Mouse (Mus musculus) testis, adult 2 months (tissue): ENCODE measurements around the gene 3110082I17Rik. TPM values are rescaled to one million over a fixed set of nuclear protein-coding genes. Genes with fewer than 3 reads are reported as not detected.

Source experiments
- H3K27ac ChIP-seq: fragments of 200-500 bp; 2 replicates; pipeline ENCODE4 v1.5.1; 2012; ENCODE audit warnings: low read depth, low read length; ENCODE audit not compliant: control insufficient read depth, insufficient read depth
- H3K27me3 ChIP-seq: fragments of 200-500 bp; 2 replicates; pipeline ENCODE4 v1.6.1; 2012; ENCODE audit warnings: mild to moderate bottlenecking, low read length, moderate library complexity; ENCODE audit not compliant: control insufficient read depth, insufficient read depth
- H3K36me3 ChIP-seq: fragments of 200-500 bp; 2 replicates; pipeline ENCODE4 v1.6.1; 2012; ENCODE audit warnings: mild to moderate bottlenecking, low read length; ENCODE audit not compliant: control insufficient read depth, insufficient read depth
- H3K4me1 ChIP-seq: fragments of 200-500 bp; 2 replicates; pipeline ENCODE4 v1.6.1; 2012; ENCODE audit warnings: low read length; ENCODE audit not compliant: control insufficient read depth, insufficient read depth
- H3K4me3 ChIP-seq: fragments of 200-500 bp; 2 replicates; pipeline ENCODE4 v1.5.1; 2012; ENCODE audit warnings: low read depth, mild to moderate bottlenecking, low read length, moderate library complexity, mixed read lengths; ENCODE audit not compliant: control insufficient read depth
- CTCF ChIP-seq: fragments of 200-500 bp; IDR thresholded peaks from 2 replicates; pipeline ENCODE4 v1.5.1; 2012; ENCODE audit warnings: low read depth, mild to moderate bottlenecking, inconsistent platforms, low read length, moderate library complexity; ENCODE audit not compliant: control insufficient read depth, insufficient read depth, insufficient replicate concordance
- POLR2A ChIP-seq: fragments of 200-500 bp; IDR thresholded peaks from 2 replicates; pipeline ENCODE4 v1.6.1; 2012; ENCODE audit warnings: low read depth, mild to moderate bottlenecking, inconsistent platforms, low read length, moderate library complexity; ENCODE audit not compliant: control insufficient read depth
- polyA plus RNA-seq: library from polyadenylated mRNA; depleted of rRNA; stranded (reverse); fragments of >200 nt; gene quantifications from 2 replicates; pipeline ENCODE4 v1.2.3, GENCODE M21; 2012

Gene 3110082I17Rik
- polyA plus RNA-seq, 1 experiment = 14.9 TPM

DNA sequence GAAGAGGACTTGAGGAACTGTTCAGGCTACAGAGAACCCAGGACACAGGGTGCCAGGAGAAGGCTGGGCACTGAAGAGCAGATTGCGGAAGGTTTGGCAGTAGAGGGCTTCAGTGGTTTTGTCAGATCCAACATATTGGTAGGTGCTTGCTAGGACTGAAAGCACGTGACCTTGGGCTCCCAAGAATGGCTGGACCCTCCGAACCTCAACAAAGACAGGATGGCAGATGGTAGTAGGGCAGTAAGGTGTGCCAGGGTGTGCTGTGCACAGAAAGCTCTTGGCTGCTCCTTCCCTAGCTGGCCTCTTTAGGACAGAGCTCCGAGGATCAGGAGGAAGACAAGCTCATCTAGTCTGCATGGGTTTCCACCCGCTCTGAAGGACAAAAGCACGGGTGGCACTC is 49.2 kb downstream of the 3110082I17Rik start:
- Histone ChIP-seq H3K36me3 (no peaks in the 10 kb centered on the region), H3K4me1 (peaks cover 2% of the 10 kb centered on the region; the same call in 1 of the 2 replicates), H3K27me3 (no peaks in the 10 kb centered on the region), H3K4me3 (no peak overlapping the region), H3K27ac (no peak overlapping the region)
- TF ChIP-seq POLR2A (no peak), CTCF (no peak)

DNA sequence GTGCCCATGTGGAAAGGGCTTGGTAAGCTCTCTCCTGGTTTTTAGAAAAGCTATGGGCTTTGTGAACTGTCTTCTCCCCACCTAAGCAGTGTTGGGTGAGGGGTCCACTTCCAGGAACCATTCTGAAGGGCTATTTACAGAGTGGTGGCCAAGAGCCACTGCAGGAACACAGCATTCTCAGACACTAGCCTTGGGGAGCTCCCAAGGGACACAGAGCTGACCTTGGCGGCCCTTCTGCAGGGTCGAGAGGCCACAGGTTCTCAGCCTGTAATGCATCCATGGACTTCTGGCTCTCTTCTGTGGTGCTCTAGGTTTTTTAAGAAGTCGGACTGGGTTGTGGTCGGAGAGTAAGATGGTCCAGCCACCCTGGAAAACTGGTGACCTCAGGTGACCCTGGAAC is 50.3 kb downstream of the 3110082I17Rik start:
- H3K36me3 ChIP-seq = no peaks in the 10 kb centered on the region
- H3K27ac ChIP-seq = no peak overlapping the region
- no peaks in the 10 kb centered on the region for H3K27me3 ChIP-seq
- H3K4me3 ChIP-seq = no peak overlapping the region
- no peak for TF ChIP-seq CTCF
- no peak for TF ChIP-seq POLR2A
- H3K4me1 ChIP-seq = peaks cover 2% of the 10 kb centered on the region; the same call in 1 of the 2 replicates

DNA sequence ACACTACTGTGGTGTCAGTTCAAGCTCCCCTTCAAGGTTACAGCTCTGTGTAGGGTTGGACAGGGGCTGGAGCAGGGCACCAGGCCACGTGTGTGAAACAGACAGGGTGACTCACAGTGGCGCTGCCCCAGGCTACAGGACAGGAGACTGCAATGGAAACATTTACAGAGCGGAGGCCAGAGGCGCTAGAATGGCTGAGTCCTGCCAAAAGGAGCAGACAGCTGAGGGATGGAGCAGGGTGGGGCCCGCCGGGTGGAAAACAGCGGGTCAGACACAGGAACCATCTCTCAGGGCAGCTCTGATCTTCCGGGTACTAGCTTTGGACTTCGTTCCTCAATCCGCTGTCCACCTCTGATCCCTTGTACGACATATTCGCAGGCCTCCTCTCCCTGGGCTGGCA is 50.9 kb downstream of the 3110082I17Rik start:
- Histone ChIP-seq H3K27ac (peak overlapping the region; percentile 46), H3K36me3 (no peaks in the 10 kb centered on the region), H3K4me3 (no peak overlapping the region), H3K27me3 (no peaks in the 10 kb centered on the region), H3K4me1 (peaks cover 2% of the 10 kb centered on the region; the same call in 1 of the 2 replicates)
- TF ChIP-seq POLR2A (no peak), CTCF (no peak)

DNA sequence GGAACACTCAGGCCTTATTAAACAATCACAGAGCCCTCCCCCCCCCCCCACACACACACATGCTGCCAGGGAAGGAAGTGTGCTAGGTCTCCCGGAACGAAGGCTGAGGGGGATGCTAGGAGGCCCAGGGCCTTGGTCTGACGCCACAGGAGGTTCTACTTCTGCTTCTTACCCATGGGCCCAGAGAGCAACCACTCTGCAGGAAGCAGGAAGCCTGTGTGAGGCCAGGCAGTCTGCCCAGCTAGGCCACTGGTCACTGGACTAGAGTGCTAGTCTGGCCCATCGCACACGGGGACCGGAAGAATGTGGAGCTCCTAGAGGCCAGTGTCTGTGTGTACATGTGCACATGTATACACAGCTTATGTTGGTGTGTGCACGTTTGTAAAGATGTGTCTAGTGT is 51.8 kb downstream of the 3110082I17Rik start:
- Histone ChIP-seq H3K27me3 (no peaks in the 10 kb centered on the region), H3K27ac (0 out of 2 replicates have a peak overlapping the region, but pooled peaks have one; percentile 19), H3K4me3 (no peak overlapping the region), H3K4me1 (peaks cover 2% of the 10 kb centered on the region; the same call in 1 of the 2 replicates), H3K36me3 (no peaks in the 10 kb centered on the region)
- TF ChIP-seq CTCF = no peak
- TF ChIP-seq POLR2A = no peak

DNA sequence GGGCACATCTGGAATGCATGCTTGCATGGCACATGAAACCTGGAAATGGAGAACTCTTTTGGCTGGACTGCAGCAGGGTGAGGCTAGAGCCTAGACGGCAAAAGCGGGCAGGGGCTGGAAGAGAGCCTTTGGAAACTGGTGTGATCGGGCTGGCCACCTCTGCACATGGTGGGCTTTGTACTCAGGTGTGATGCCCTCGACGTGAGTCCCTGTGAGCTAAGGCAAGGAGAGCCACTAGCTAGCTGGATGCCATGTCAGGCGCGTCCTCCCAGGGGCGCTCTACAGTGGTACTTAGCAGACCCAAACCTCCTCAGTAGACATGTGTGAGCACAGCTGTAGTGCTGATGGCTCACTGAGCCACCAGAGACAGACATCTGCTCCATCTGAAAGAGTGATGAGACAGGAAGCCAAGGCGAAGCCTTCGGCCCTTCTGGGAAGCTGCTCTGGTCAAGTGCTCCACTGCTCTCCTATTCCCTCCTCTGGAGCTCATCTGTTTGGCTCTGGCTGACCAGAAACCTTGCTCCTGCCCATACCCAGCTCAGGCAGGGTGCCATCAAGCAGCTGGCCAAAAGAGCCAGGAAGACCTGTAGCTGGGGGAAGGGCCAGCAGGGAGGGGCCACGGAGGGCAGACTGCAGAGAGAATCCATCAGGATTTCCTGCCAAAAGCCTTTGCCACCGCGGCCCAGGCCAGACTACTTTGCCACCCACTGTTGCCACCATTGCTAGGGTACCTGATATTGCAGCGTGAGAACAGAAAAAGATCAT is 53.0 kb downstream of the 3110082I17Rik start:
- Histone ChIP-seq H3K36me3 (no peaks in the 10 kb centered on the region), H3K4me3 (no peak overlapping the region), H3K27ac (no peak overlapping the region), H3K4me1 (peaks cover 2% of the 10 kb centered on the region; the same call in 1 of the 2 replicates), H3K27me3 (no peaks in the 10 kb centered on the region)
- TF ChIP-seq POLR2A (no peak), CTCF (no peak)

DNA sequence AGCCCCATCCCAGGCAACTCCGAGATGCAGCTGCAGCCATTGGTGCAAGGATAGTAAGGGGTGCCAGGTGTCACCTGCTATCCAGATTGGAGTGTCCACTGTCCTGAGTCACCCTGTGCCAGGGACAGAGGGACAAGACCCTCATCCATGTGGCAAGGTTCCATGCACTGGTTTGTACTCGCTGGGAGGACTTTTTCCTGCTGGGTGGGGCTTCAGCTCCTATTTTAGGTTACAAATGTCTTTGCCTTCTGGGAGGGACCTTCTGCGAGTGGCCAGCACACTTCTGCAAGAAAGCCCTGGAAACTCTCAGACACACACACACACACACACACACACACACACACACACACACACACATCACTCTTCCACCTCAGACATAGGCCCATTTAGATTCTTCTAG is 54.4 kb downstream of the 3110082I17Rik start:
- Histone ChIP-seq H3K4me1 (peaks cover 2% of the 10 kb centered on the region; the same call in 1 of the 2 replicates), H3K36me3 (no peaks in the 10 kb centered on the region), H3K27ac (no peak overlapping the region)

DNA sequence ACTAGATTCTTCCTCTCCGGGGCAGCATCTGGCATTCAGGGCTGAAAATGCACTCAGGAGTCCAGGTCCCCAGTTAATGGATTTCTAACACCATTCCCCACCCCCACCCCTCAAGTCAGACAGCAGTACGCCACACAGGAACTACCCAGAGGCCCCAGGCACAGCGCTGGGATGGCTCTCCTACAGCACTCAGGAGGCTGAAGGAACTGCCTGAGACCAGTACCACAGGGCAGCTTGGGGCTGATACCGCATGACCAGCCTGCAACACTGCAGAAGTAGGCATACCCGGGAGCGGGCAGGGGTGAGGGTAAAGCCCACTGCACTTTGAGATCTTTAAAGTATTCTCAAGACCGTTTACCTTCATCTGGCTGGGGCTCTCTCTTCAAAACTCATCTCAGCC is 54.8 kb downstream of the 3110082I17Rik start:
- Histone ChIP-seq H3K27me3 (no peaks in the 10 kb centered on the region), H3K27ac (no peak overlapping the region), H3K4me1 (peaks cover 2% of the 10 kb centered on the region; the same call in 1 of the 2 replicates), H3K4me3 (no peak overlapping the region), H3K36me3 (no peaks in the 10 kb centered on the region)
- no peak for TF ChIP-seq CTCF

More for the DNA sequence above, 54.4 kb downstream of the 3110082I17Rik start:
- no peak for TF ChIP-seq POLR2A
- TF ChIP-seq CTCF = no peak
- Histone ChIP-seq H3K27me3 (no peaks in the 10 kb centered on the region), H3K4me3 (no peak overlapping the region)
